Mouse (Mus musculus) hindbrain, postnatal 0 days (tissue): ENCODE data around the gene Hdac4. TPM values are rescaled to one million over a fixed set of nuclear protein-coding genes. Genes with fewer than 3 reads are reported as not detected.

Source experiments
- ATAC-seq: fragments of 200-750 bp; cut with Nextera tagmentation; 2 replicates; pipeline ENCODE4 v1.8.0; 2017; ENCODE audit warnings: mild to moderate bottlenecking, moderate TSS enrichment, moderate library complexity
- DNase-seq: peaks from one replicate; pipeline ENCODE4 v3.0.0-alpha.2; 2015; ENCODE audit warnings: low spot score
- H3K27ac ChIP-seq: fragments of 300-500 bp; sonication (generic); 2 replicates; pipeline ENCODE4 v1.5.1; 2014; ENCODE audit warnings: mild to moderate bottlenecking
- H3K27me3 ChIP-seq: fragments of 300-500 bp; sonication (generic); 2 replicates; pipeline ENCODE4 v1.6.1; 2014; ENCODE audit warnings: low read length, mixed read lengths; ENCODE audit not compliant: insufficient read depth
- H3K36me3 ChIP-seq: fragments of 300-500 bp; sonication (generic); 2 replicates; pipeline ENCODE4 v1.6.1; 2014; ENCODE audit warnings: low read length, mixed read lengths; ENCODE audit not compliant: insufficient read depth
- H3K4me1 ChIP-seq: fragments of 300-500 bp; sonication (generic); 2 replicates; pipeline ENCODE4 v1.6.1; 2014; ENCODE audit warnings: antibody characterized with exemption, low read length, mixed read lengths; ENCODE audit not compliant: insufficient read depth
- H3K4me2 ChIP-seq: fragments of 300-500 bp; sonication (generic); 2 replicates; pipeline ENCODE4 v1.6.1; 2014; ENCODE audit warnings: low read depth, mild to moderate bottlenecking, low read length, moderate library complexity, mixed read lengths
- H3K4me3 ChIP-seq: fragments of 300-500 bp; sonication (generic); 2 replicates; pipeline ENCODE4 v1.5.1; 2014; ENCODE audit warnings: low read length
- H3K9ac ChIP-seq: fragments of 300-500 bp; sonication (generic); replicated peaks from 2 replicates; pipeline ENCODE4 v1.6.1; 2014; ENCODE audit warnings: mild to moderate bottlenecking, low read length, moderate library complexity, mixed read lengths
- H3K9me3 ChIP-seq: fragments of 300-500 bp; sonication (generic); 2 replicates; pipeline ENCODE4 v1.6.1; 2016; ENCODE audit warnings: low read length, mixed read lengths
- CTCF ChIP-seq: IDR thresholded peaks from 2 replicates; pipeline ENCODE4 v1.5.1; 2016; ENCODE audit warnings: antibody characterized with exemption, control low read depth, low read depth
- WGBS: fragments of 180-500 bp; shearing (Covaris S2); extraction: QIAGEN DNeasy Blood & Tissue Kit; methylation state at CpG from one replicate; pipeline ENCODE4 v1.1.7; 2014; 5-methylcytosine and 5-hydroxymethylcytosine counted together
- polyA plus RNA-seq: library from polyadenylated mRNA; unstranded; fragments of >200 nt; fragmentation: Nextera tagmentation; extraction: Ambion mirVana; gene quantifications from 2 replicates; pipeline ENCODE4 v1.2.1, GENCODE M21; 2015
- total RNA-seq: library from RNA; depleted of rRNA; stranded (reverse); fragments of >200 nt; gene quantifications from 2 replicates; pipeline ENCODE4 v1.2.3, GENCODE M21; 2014

Gene Hdac4
- total and polyA plus RNA-seq, 2 experiments from 2014 or later = 20.2 to 67.9 TPM

- Histone ChIP-seq H3K9me3 (no peaks in the 10 kb centered on the region), H3K27ac (no peak overlapping the region), H3K27me3 (no peaks in the 10 kb centered on the region), H3K36me3 (no peaks in the 10 kb centered on the region), H3K4me2 (no peak overlapping the region), H3K4me1 (peaks cover 2% of the 10 kb centered on the region; the same call in 1 of the 2 replicates), H3K9ac (no peak overlapping the region), H3K4me3 (no peak overlapping the region)
- DNase-seq (no peak), ATAC-seq (no peak)
- TF ChIP-seq CTCF = no peak
- WGBS = 77% methylated on average over 6 of the region's 6 CpGs
Observed at GRCm38 (mm10) chr1:92082837-92083541, 112.5 kb downstream of the Hdac4 start.

- Histone ChIP-seq H3K9me3 (no peaks in the 10 kb centered on the region), H3K27ac (no peak overlapping the region), H3K4me1 (peaks cover 2% of the 10 kb centered on the region; the same call in 1 of the 2 replicates), H3K4me2 (no peak overlapping the region), H3K27me3 (no peaks in the 10 kb centered on the region), H3K9ac (no peak overlapping the region), H3K36me3 (no peaks in the 10 kb centered on the region), H3K4me3 (no peak overlapping the region)
- TF ChIP-seq CTCF = no peak
- DNase-seq (no peak), ATAC-seq (no peak)
- WGBS = 93% methylated on average over 10 of the region's 10 CpGs
Observed at GRCm38 (mm10) chr1:92082156-92082836, 113.2 kb downstream of the Hdac4 start.

- H3K9ac ChIP-seq = no peak overlapping the region
- DNase-seq = no peak
- TF ChIP-seq CTCF = no peak
Observed at GRCm38 (mm10) chr1:92079982-92080537, 115.4 kb downstream of the Hdac4 start.

GRCm38 (mm10) chr1:92075312-92075711 lies 120.2 kb downstream of the Hdac4 start:
- H3K27me3 ChIP-seq = no peaks in the 10 kb centered on the region
- H3K36me3 ChIP-seq = no peaks in the 10 kb centered on the region
- no peak for ATAC-seq
- no peak overlapping the region for H3K4me2 ChIP-seq
- no peak overlapping the region for H3K27ac ChIP-seq
- DNase-seq = no peak
- H3K4me3 ChIP-seq = no peak overlapping the region
- H3K4me1 ChIP-seq = peaks cover 5% of the 10 kb centered on the region; the same call in 1 of the 2 replicates
- H3K9ac ChIP-seq = no peak overlapping the region
- H3K9me3 ChIP-seq = no peaks in the 10 kb centered on the region
- 61% methylated on average over 6 of the region's 6 CpGs for WGBS
- TF ChIP-seq CTCF = no peak

More at GRCm38 (mm10) chr1:92079982-92080537, 115.4 kb downstream of the Hdac4 start:
- Histone ChIP-seq H3K9me3 (no peaks in the 10 kb centered on the region), H3K4me3 (no peak overlapping the region), H3K4me1 (peaks cover 7% of the 10 kb centered on the region; the same call in 1 of the 2 replicates), H3K36me3 (no peaks in the 10 kb centered on the region), H3K4me2 (no peak overlapping the region), H3K27me3 (no peaks in the 10 kb centered on the region), H3K27ac (no peak overlapping the region)
- WGBS = 87% methylated on average over 11 of the region's 11 CpGs
- no peak for ATAC-seq

- Histone ChIP-seq H3K27me3 (no peaks in the 10 kb centered on the region), H3K27ac (no peak overlapping the region), H3K4me2 (no peak overlapping the region), H3K36me3 (no peaks in the 10 kb centered on the region), H3K9ac (no peak overlapping the region), H3K4me1 (peaks cover 9% of the 10 kb centered on the region; the same call in 1 of the 2 replicates), H3K9me3 (no peaks in the 10 kb centered on the region), H3K4me3 (no peak overlapping the region)
- 95% methylated on average over 3 of the region's 3 CpGs for WGBS
- TF ChIP-seq CTCF = no peak
- DNase-seq = no peak
- no peak for ATAC-seq
Observed at GRCm38 (mm10) chr1:92074655-92075054, 120.8 kb downstream of the Hdac4 start.

GRCm38 (mm10) chr1:92069932-92070677 lies 125.4 kb downstream of the Hdac4 start:
- Histone ChIP-seq H3K36me3 (no peaks in the 10 kb centered on the region), H3K4me3 (no peak overlapping the region), H3K27me3 (no peaks in the 10 kb centered on the region), H3K27ac (no peak overlapping the region), H3K9ac (no peak overlapping the region), H3K9me3 (no peaks in the 10 kb centered on the region), H3K4me2 (no peak overlapping the region), H3K4me1 (0 out of 2 replicates have a peak, but pooled peaks cover 4% of the 10 kb centered on the region)
- TF ChIP-seq CTCF = no peak
- DNase-seq = peak; percentile 30
- no peak for ATAC-seq
- 10% methylated on average over 2 of the region's 2 CpGs for WGBS
